Mouse (Mus musculus) G1E-ER4 (cell line): ENCODE measurements around the gene Best1. TPM values are rescaled to one million over a fixed set of nuclear protein-coding genes. Genes with fewer than 3 reads are reported as not detected.

Experiments
- GATA1 ChIP-seq: IDR thresholded peaks from one replicate; pipeline ENCODE4 v1.8.0; 2012; ENCODE audit warnings: low read length, inconsistent platforms
- polyA plus RNA-seq: library from polyadenylated mRNA; stranded (reverse); fragments of >175 nt; gene quantifications from 2 replicates; pipeline ENCODE4 v1.2.3, GENCODE M21; 2012

The Best1 gene
- not detected in 2 replicates for polyA plus RNA-seq

GRCm38 (mm10) chr19:10001206-10001969 is at the start of gene Best1, which contains the start of gene Rab3il1:
Best1 (minus strand) TSS chr19:10001633.
Rab3il1 (plus strand) TSS chr19:10001669.
- no peak for TF ChIP-seq GATA1

GRCm38 (mm10) chr19:10050438-10050837 is 49.0 kb upstream of the Best1 start:
- no peak for TF ChIP-seq GATA1

GRCm38 (mm10) chr19:10049533-10049932 is 48.1 kb upstream of the Best1 start:
- no peak for TF ChIP-seq GATA1

DNA sequence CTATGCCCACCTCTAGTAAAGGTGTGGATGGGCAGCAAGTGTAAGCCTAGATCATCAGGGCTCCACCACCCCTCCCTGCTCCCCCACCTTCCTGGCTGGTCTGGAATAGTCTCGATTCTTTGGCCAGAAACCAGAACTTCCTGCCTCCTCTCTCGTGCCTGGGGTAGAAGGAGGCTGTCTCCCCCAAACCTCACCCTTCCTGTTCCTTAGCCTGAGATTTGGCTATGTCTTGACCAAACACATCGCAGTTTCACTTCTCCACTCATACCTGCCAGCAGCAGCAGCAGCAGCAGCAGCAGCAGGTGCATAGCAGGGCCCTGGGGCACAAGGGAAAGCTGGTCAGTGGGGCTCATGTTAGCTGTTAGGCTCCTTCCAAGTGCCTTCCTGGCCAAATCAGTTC is 45.5 kb upstream of the Best1 start:
- TF ChIP-seq GATA1, result no peak

- TF ChIP-seq GATA1, result no peak
These were observed 44.9 kb upstream of the Best1 start for GRCm38 (mm10) chr19:10046346-10046745.

DNA sequence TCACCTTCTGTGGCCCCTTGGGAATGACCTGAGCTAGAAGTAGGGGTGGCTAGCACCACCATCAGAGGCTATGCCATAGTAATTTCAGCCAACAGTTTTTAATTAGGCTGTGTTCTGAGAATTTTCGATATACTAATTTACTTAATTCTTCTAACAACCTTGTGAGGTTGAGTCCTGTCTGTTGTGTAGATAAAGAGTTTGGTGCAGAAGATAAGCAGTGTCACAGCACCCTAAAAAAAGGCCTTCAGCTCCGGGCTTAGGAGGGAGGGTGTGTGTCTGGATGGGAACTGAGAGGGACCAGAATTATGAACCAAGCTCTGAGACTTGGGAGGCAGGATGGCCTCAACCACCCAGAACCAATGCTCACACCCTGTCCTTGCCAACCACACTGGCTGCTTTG is 44.3 kb upstream of the Best1 start:
- TF ChIP-seq GATA1, result peak; percentile 8

- TF ChIP-seq GATA1, result no peak
These were observed 42.2 kb upstream of the Best1 start for GRCm38 (mm10) chr19:10043643-10044042.

- TF ChIP-seq GATA1, result no peak
These were observed 41.4 kb upstream of the Best1 start for GRCm38 (mm10) chr19:10042816-10043215.

DNA sequence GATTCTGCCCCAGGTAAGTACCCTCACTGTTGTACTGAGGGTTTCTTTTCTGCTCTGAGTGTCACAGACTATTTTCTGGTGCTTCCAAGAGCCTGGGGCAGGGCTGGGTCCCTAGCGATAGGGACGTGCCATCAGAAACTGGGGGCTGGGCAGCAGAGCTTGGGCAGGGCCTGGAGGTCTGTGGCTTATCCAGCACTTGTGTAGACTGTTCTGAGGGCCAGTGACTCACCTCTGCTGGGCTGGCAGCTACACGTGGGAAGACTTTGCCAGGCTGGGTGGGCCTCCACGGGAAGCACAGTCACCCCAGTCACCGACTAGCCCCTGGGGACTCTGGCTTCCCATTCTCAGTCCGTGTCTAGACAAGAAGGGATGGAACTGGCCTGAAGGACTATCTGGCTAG is 40.8 kb upstream of the Best1 start:
- no peak for TF ChIP-seq GATA1

- no peak for TF ChIP-seq GATA1
These were observed 40.1 kb upstream of the Best1 start, which contains the start of gene Fads3 for GRCm38 (mm10) chr19:10041388-10042148. Fads3 (plus strand) TSS chr19:10041569.

GRCm38 (mm10) chr19:10040866-10041387 is 39.5 kb upstream of the Best1 start:
- TF ChIP-seq GATA1, result no peak

DNA sequence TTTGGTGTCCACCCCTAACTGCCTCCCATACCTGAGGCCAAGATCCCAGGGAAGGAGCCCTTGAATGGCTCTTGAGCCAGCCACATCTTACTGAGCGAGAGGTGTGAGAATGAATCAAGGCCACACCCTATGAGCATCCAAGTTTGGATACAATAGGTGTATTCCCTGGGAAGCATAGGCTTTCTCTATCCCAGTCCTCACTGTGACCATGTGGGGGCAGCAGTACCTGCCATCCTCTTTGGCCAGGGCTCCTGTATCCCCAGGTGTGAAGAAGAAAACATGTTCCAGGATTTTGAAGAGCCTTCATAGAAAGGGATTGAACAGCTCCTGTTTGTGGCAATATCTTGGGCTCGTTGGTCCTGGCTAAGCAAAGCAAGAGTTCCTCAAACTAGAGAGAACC is 38.2 kb upstream of the Best1 start:
- no peak for TF ChIP-seq GATA1

GRCm38 (mm10) chr19:10038910-10039309 is 37.5 kb upstream of the Best1 start:
- TF ChIP-seq GATA1, result no peak

- no peak for TF ChIP-seq GATA1
These were observed 36.9 kb upstream of the Best1 start for GRCm38 (mm10) chr19:10038364-10038763.

DNA sequence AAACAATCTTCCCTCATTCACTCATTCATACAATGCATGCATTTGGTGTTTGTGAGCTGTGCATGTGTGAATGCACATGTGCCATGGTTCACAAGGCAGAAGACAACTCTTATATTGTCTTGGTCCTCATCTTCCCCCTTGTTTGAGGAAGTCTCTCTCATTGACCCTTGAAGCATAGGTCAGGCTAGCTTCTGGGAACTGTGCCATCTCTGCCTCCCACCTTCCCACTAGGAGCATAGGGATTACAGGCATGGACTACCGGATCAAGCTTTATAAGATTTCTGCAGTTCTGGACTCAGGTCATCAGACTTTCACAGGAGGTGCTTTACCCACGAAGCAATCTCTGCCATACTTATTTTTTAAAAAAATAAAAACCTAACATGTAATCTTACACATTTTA is 36.1 kb upstream of the Best1 start:
- no peak for TF ChIP-seq GATA1

GRCm38 (mm10) chr19:10034785-10035447 is 33.5 kb upstream of the Best1 start:
- no peak for TF ChIP-seq GATA1

- no peak for TF ChIP-seq GATA1
These were observed 32.9 kb upstream of the Best1 start for GRCm38 (mm10) chr19:10034356-10034755.
